ENCODE assay signal across 8 mouse cellular contexts in genomic region chr14:72709091-72709709, GRCm38 (mm10). TPM values are rescaled to one million over a fixed set of nuclear protein-coding genes. Genes with fewer than 3 reads are reported as not detected.
DNase-seq lines count a peak whose midpoint lies in the region; ATAC-seq and TF ChIP-seq lines count a peak whose summit lies in the region.

No protein-coding gene starts in this region.

- peak overlapping the region; percentile 68 for H3K4me2 ChIP-seq in forebrain, postnatal 0 days (ENCODE audit: low read depth)
- peak overlapping the region; percentile 74 for H3K4me2 ChIP-seq in stomach, embryonic 15.5 days

- peak; percentile 14 for ATAC-seq in forebrain, postnatal 0 days
- peak; percentile 81 for ATAC-seq in stomach, embryonic 15.5 days (ENCODE audit: insufficient read depth, low FRiP score, low read depth)

- no peaks in the 10 kb centered on the region for H3K9me3 ChIP-seq in forebrain, postnatal 0 days (ENCODE audit: low read length)
- H3K9me3 ChIP-seq in stomach, embryonic 15.5 days = no peaks in the 10 kb centered on the region

- peaks cover 6% of the 10 kb centered on the region; the same call in 1 of the 2 replicates for H3K27me3 ChIP-seq in forebrain, postnatal 0 days (ENCODE audit: insufficient read depth, low read length)
- H3K27me3 ChIP-seq in stomach, embryonic 15.5 days (replicated peaks) = no peaks in the 10 kb centered on the region

- TF ChIP-seq CTCF in forebrain, postnatal 0 days (IDR thresholded peaks at IDR 0.05; ENCODE audit: low read depth) = no peak

- peak; percentile 53 for DNase-seq in embryo, embryonic 10 days (ENCODE audit: low spot score)
- DNase-seq in embryo, embryonic 9.5 days (ENCODE audit: extremely low spot score) = no peak
- peak; percentile 11 for DNase-seq in urinary bladder, postnatal 10 days (ENCODE audit: low spot score)
- no peak for DNase-seq in urinary bladder, adult 2 months (ENCODE audit: low spot score)
- DNase-seq in forebrain, postnatal 0 days = peak; percentile 47
- peak; percentile 5 for DNase-seq in layer of hippocampus, adult 9-11 months
- peak; percentile 26 for DNase-seq in mesoderm, embryonic 11.5 days (ENCODE audit: low read depth, low spot score)

- H3K4me1 ChIP-seq in forebrain, postnatal 0 days (ENCODE audit: insufficient read depth) = no peaks in the 10 kb centered on the region
- peaks cover 4% of the 10 kb centered on the region; the same call in 1 of the 2 replicates for H3K4me1 ChIP-seq in stomach, embryonic 15.5 days

- peak overlapping the region; percentile 94 for H3K9ac ChIP-seq in forebrain, postnatal 0 days
- H3K9ac ChIP-seq in stomach, embryonic 15.5 days = peak overlapping the region; percentile 84

- WGBS in forebrain, postnatal 0 days = 3% methylated on average over 55 of the region's 70 CpGs
- WGBS in stomach, embryonic 15.5 days = under 1% methylated on average over 57 of the region's 70 CpGs

- no peaks in the 10 kb centered on the region for H3K36me3 ChIP-seq in forebrain, postnatal 0 days (ENCODE audit: insufficient read depth)
- H3K36me3 ChIP-seq in stomach, embryonic 15.5 days = no peaks in the 10 kb centered on the region

- peak overlapping the region; percentile 97 for H3K4me3 ChIP-seq in forebrain, postnatal 0 days (ENCODE audit: low read depth, low read length)
- peak overlapping the region; percentile 97 for H3K4me3 ChIP-seq in stomach, embryonic 15.5 days (replicated peaks)

- peak overlapping the region; percentile 94 for H3K27ac ChIP-seq in forebrain, postnatal 0 days (ENCODE audit: low read depth, low read length)
- H3K27ac ChIP-seq in stomach, embryonic 15.5 days = peak overlapping the region; percentile 94

RNA-seq across cellular contexts. Expression of gene Fndc3a, which starts 0.6 kb away (rescaled TPM):
- 19.7 and 26.7 TPM in 2 replicates for polyA plus RNA-seq in urinary bladder, adult 2 months (2012; rRNA removed)
- total RNA-seq in forebrain, postnatal 0 days (2014; rRNA removed) = 37.5 and 55.8 TPM in 2 replicates
- polyA plus RNA-seq in forebrain, postnatal 0 days (2015; fragmentation: Nextera tagmentation; extraction: Ambion mirVana) = 21.0 and 38.4 TPM in 2 replicates
- 45.1 and 48.9 TPM in 2 replicates for polyA plus RNA-seq in stomach, embryonic 15.5 days (2015; fragmentation: Nextera tagmentation; extraction: Ambion mirVana)

Comparison
In these comparisons a context has a peak if more than half of its experiments do, and no peak if none do; other contexts are left out.
1. DNase-seq: peak in embryo, embryonic 10 days (single experiment), urinary bladder, postnatal 10 days (single experiment), forebrain, postnatal 0 days (single experiment), layer of hippocampus, adult 9-11 months (single experiment) and mesoderm, embryonic 11.5 days (single experiment); none in embryo, embryonic 9.5 days (single experiment) and urinary bladder, adult 2 months (single experiment).